In the genomic region with DNA sequence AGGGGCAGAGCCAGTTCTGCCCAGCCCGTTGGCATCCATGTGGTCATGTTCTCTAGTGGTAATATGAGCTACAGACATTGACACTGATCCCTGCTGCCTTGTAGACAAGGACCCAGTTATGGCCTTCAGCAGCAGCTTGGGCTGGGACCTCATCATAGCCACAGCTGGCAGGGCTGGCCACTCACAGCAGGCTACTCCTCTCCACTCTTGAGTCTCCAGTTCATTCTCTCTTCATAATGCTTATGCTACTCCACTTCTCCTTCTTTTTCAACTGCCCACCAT, we compare ENCODE assay signal across 25 mouse cellular contexts.
"Had no signal": no experiment of that assay in that cellular context is flagged by ENCODE, and none has a peak within 500 bp of the region (broad histone marks: within the 10 kb centered on the region; RNA-seq: fewer than 3 reads in every experiment).

No protein-coding gene starts in this region.

- H3K36me3 ChIP-seq: forebrain, embryonic 15.5 days; heart, embryonic 13.5 days; heart, embryonic 15.5 days; hindbrain, embryonic 13.5 days; hindbrain, embryonic 15.5 days; kidney, embryonic 15.5 days; limb, embryonic 12.5 days had no signal

- DNase-seq: forebrain, postnatal 0 days; gastrocnemius, postnatal 14 days; gastrocnemius, postnatal 36 days; heart, adult 18-20 months; heart, postnatal 14 days; heart, postnatal 36 days; kidney, adult 11 months; kidney, adult 2 months; kidney, adult 9 months; kidney, postnatal 14 days; kidney, postnatal 36 days; layer of hippocampus, adult 9-11 months; layer of hippocampus, postnatal 36 days; left cerebral cortex, postnatal 4 days had no signal

- H3K9me3 ChIP-seq: forebrain, embryonic 15.5 days; heart, embryonic 13.5 days; heart, embryonic 15.5 days; hindbrain, embryonic 13.5 days; hindbrain, embryonic 15.5 days; kidney, embryonic 15.5 days; limb, embryonic 12.5 days had no signal

- H3K27ac ChIP-seq: forebrain, embryonic 15.5 days; heart, embryonic 13.5 days; heart, embryonic 15.5 days; hindbrain, embryonic 13.5 days; hindbrain, embryonic 15.5 days; hindbrain, postnatal 0 days; kidney, embryonic 15.5 days; kidney, postnatal 0 days; limb, embryonic 12.5 days had no signal

- H3K4me1 ChIP-seq: forebrain, embryonic 15.5 days; heart, embryonic 13.5 days; heart, embryonic 15.5 days; hindbrain, embryonic 13.5 days; hindbrain, embryonic 15.5 days; kidney, embryonic 15.5 days; limb, embryonic 12.5 days had no signal

- H3K4me2 ChIP-seq: forebrain, embryonic 15.5 days; heart, embryonic 11.5 days; heart, embryonic 13.5 days; heart, embryonic 15.5 days; hindbrain, embryonic 13.5 days; hindbrain, embryonic 15.5 days; kidney, embryonic 15.5 days; limb, embryonic 12.5 days had no signal

- H3K9ac ChIP-seq: forebrain, embryonic 15.5 days; forebrain, postnatal 0 days; heart, embryonic 13.5 days; heart, embryonic 15.5 days; hindbrain, embryonic 13.5 days; hindbrain, embryonic 15.5 days; kidney, embryonic 15.5 days; limb, embryonic 12.5 days had no signal

- H3K4me3 ChIP-seq: forebrain, embryonic 15.5 days; heart, embryonic 13.5 days; heart, embryonic 15.5 days; hindbrain, embryonic 13.5 days; hindbrain, embryonic 15.5 days; kidney, embryonic 15.5 days; limb, embryonic 12.5 days had no signal

- H3K27me3 ChIP-seq: forebrain, embryonic 15.5 days; heart, embryonic 13.5 days; heart, embryonic 15.5 days; hindbrain, embryonic 13.5 days; hindbrain, embryonic 15.5 days; kidney, embryonic 15.5 days; limb, embryonic 12.5 days had no signal

- ATAC-seq: forebrain, postnatal 0 days; hindbrain, postnatal 0 days; intestine, embryonic 16.5 days had no signal
